Mouse (Mus musculus): ENCODE data around the gene Gstt3. TPM values are rescaled to one million over a fixed set of nuclear protein-coding genes. Genes with fewer than 3 reads are reported as not detected.

The Gstt3 gene
- polyA plus RNA-seq, 1 experiment, result 99.8 TPM

Other genes with a start within 250 kb of the Gstt3 start
- 9.0 and 18.2 TPM in 2 replicates for gene Lrrc75b, start 221.1 kb downstream of the Gstt3 start, polyA plus RNA-seq (2012; rRNA removed)
- gene Ggt1, start 219.8 kb downstream of the Gstt3 start, polyA plus RNA-seq (2012; rRNA removed), result 127 and 198 TPM in 2 replicates
- 41.4 and 47.0 TPM in 2 replicates for gene Ggt5, start 192.1 kb downstream of the Gstt3 start, polyA plus RNA-seq (2012; rRNA removed)
- 21.5 and 32.8 TPM in 2 replicates for gene Susd2, start 137.4 kb downstream of the Gstt3 start, polyA plus RNA-seq (2012; rRNA removed)
- 31.3 and 33.0 TPM in 2 replicates for gene Cabin1, start 17.1 kb downstream of the Gstt3 start, polyA plus RNA-seq (2012; rRNA removed)
- 97.9 and 149 TPM in 2 replicates for gene Ddt, start 8.0 kb downstream of the Gstt3 start, polyA plus RNA-seq (2012; rRNA removed)
- gene Gm20441, start 460 bp downstream of the Gstt3 start, polyA plus RNA-seq (2012; rRNA removed), result 1.2 TPM in 1 of 2 replicates, not detected in the other
- gene Gstt1, start 17.2 kb upstream of the Gstt3 start, polyA plus RNA-seq (2012; rRNA removed), result 143 and 149 TPM in 2 replicates
- 1.0 and 2.6 TPM in 2 replicates for gene Gstt4, start 41.1 kb upstream of the Gstt3 start, polyA plus RNA-seq (2012; rRNA removed)
- gene Gstt2, start 56.0 kb upstream of the Gstt3 start, polyA plus RNA-seq (2012; rRNA removed), result 140 and 162 TPM in 2 replicates
- gene Mif, start 78.8 kb upstream of the Gstt3 start, polyA plus RNA-seq (2012; rRNA removed), result 670 and 829 TPM in 2 replicates
- gene Derl3, start 112.0 kb upstream of the Gstt3 start, polyA plus RNA-seq (2012; rRNA removed), result 186 and 253 TPM in 2 replicates
- 37.1 and 46.1 TPM in 2 replicates for gene Smarcb1, start 140.2 kb upstream of the Gstt3 start, polyA plus RNA-seq (2012; rRNA removed)
- 138 and 191 TPM in 2 replicates for gene Chchd10, start 151.7 kb upstream of the Gstt3 start, polyA plus RNA-seq (2012; rRNA removed)
- gene Mmp11, start 155.1 kb upstream of the Gstt3 start, polyA plus RNA-seq (2012; rRNA removed), result 15.5 and 16.6 TPM in 2 replicates
- gene Gm867, start 159.3 kb upstream of the Gstt3 start, polyA plus RNA-seq (2012; rRNA removed), result 1.0 and 1.4 TPM in 2 replicates
- gene Vpreb3, start 161.6 kb upstream of the Gstt3 start, polyA plus RNA-seq (2012; rRNA removed), result 0.24 and 0.55 TPM in 2 replicates
- gene Gm5134, start 173.1 kb upstream of the Gstt3 start, polyA plus RNA-seq (2012; rRNA removed), result 0.07 and 0.13 TPM in 2 replicates